Mouse (Mus musculus): ENCODE data around the gene Itgb6.

Gene Itgb6

DNA sequence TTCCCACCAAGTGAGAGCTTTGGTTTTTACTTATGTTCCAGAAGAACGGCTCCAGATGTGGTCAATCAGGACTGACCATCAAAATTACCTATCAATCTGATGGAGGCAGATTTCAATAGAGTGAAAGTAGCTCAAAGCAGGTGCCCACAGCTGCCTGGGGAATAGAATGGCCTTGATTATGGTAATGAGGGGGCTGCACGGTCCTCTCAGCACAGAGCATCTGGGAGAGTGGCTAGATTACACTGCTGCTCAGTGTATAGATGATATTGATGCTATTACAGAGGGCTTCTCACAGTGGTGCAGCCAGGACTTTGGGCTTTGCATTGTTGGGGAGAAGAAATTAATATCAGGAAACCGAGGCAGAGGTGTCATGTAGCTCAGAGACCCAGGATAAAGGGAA, 110.8 kb downstream of the Itgb6 start:
- no peak for DNase-seq

DNA sequence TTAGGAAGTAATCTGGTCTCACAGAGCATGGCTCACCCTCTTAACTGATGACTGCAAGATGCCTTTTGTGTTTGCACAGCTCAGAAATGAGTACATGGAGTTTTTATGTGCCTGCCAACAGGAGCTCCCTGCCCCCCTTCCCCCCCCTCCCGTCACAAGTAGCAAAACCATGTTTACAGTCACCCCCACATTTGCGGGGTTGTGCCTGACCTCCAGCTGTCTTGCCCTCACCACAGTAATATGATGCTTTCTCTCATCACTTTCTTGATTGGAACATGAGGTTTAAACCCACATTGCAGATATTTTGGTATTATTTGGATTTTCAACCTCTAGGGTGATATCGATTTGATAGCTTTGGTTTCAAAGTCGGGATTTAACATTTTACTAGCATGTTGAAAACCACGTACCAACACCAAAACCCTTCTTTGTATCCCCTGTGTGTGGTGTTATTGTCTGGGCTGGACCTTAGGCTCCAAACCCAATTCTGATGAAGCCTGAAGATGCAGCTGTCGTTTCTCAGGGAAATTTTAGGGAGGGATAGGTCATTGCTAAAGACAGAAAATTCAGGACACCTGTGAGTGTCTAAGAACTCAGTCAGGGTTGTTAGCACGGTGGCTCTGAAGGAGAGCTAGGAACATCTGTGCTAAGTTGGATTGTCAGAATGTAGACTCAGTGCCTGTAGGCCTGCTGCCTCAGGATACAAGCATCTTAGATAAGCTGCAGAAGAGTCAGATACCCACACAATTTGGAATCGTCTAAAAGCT, 112.8 kb downstream of the Itgb6 start:
- no peak for DNase-seq

DNA sequence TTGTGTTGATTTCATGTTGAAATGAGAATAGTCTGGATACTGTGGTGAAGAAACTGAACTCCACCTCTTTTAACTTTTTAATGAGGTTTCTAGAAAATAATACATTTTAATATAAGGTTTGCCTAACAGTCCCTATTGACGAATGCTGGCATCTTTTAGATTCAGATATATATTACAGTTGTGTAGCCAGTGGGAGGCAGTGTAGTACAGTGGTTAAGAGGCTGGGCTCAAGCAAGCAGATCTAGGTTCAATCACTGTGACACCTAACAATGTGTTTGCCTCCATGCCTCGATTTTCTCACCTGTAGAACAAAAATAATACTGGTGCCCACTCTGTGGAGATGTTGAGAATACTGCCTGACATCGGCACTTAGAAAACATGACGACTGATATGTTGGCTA, 114.5 kb downstream of the Itgb6 start:
- peak; percentile 9 to 11 for DNase-seq

DNA sequence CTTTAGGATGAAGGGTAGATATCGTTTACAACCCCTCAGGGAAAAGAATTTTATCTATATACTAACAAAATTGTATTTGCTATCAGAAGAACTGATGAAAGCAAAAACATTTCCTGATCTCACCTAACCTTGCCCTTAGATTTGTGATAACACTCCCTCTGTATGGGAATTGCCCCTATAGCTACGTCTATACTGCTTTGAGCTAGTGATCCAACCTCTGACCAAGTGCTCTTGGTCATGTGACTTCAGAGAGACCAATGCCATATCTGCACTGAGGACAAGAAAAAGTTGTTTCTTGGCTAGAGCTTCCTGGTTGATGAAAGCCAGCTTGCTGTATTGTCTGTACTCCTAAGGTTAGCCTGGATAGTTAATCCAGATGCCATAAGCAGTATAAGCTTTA, 121.1 kb downstream of the Itgb6 start:
- no peak for DNase-seq

DNA sequence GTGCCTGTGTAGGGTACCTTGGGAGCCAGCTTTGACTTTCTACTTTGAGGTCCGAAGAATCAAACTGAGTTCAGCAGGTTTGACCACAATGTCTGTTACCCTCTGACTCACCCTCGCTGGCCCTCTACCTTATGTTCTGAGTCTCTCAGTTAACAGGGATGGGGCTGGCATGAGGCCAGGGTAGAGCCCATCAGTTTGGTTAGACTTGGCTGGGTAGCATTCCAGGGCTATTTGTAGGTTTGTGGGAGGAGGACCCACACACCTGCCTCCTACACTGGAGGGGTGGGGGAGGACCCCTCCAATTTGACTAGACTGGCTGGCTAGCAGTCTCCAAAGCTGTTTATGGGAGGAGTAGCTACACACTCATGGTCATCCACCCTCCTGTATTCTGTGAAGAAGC, 121.6 kb downstream of the Itgb6 start:
- peak; percentile 18 to 29 for DNase-seq

DNA sequence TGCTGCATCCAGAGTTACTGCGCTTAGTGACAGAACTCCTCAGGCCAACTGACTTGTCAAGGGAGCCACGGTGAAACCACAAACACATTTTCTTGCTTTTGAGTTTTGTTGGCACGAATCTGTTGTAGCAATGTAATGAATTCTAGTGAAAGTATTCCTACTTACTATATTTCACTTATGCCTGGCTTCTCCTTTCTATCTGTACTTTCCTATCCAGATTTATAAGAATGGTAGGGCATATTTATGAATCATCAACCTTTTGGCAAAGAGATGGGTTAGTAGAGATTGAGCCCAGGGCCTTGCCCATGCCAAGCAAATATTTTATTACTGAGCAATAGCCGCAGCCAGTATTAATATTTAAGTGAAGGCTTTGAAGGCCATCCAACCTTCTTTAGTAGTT, 139.0 kb downstream of the Itgb6 start:
- DNase-seq = no peak

DNA sequence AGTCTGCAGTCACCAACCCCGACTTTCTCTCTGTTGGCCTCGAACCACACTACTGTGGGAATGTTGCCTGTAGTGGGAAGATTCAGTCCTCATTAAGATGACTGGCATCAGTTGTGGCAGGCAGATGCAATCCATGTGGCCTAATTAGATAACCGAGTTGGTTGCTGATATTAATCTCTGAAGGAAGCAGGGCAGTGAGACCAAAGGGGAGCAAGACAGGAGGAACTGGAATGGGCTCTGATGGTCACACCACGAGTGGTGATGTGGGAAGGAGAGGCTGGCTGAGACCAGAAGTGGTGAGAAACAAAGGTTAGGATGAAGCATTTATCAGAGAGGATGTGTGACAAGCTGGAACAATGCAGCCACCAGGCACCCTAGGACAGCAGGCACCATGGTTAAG, 167.9 kb downstream of the Itgb6 start:
- DNase-seq = no peak

DNA sequence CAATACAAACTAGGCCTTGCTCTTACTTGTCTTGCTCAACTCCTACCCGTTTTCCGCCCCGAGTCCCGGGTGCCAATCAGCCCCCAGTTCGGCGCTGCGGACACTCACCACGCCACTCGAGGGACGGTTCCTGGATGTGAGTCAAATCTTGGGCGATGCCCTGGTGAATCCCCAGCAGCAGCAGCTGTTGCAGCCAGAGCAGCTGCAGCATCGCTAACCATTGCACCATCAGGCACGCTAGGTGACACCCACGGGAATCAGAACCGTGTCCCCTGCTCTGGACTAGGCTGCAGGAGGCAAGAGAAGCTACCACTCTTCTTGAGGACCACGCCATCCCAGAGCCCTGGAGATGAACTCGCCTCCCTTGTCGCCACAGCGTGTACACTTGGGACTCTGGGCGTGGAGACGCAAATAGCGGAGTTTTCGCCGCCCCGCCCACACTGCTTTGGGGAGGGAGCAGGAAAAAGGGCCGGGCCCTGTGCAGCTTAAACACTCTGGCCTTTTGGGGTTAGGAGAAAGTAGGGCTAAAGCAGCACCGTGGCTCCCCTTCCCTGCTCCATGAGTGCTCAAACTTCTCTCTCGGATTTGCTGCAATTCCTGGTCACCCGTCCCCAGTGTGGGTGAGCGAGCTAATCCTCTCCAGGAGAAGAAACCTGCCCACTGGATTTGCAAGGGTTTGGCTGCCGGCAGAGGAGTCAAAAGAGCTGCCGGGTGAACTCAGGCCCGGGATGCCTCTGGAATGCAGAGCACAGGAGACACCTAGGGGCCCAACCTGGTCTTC, 169.4 kb downstream of the Itgb6 start, which contains the start of gene Pla2r1:
Gene Pla2r1, minus strand, starts transcription at position 407 of the 781 bp plus-strand sequence.
- DNase-seq = peak; percentile 75 to 82

DNA sequence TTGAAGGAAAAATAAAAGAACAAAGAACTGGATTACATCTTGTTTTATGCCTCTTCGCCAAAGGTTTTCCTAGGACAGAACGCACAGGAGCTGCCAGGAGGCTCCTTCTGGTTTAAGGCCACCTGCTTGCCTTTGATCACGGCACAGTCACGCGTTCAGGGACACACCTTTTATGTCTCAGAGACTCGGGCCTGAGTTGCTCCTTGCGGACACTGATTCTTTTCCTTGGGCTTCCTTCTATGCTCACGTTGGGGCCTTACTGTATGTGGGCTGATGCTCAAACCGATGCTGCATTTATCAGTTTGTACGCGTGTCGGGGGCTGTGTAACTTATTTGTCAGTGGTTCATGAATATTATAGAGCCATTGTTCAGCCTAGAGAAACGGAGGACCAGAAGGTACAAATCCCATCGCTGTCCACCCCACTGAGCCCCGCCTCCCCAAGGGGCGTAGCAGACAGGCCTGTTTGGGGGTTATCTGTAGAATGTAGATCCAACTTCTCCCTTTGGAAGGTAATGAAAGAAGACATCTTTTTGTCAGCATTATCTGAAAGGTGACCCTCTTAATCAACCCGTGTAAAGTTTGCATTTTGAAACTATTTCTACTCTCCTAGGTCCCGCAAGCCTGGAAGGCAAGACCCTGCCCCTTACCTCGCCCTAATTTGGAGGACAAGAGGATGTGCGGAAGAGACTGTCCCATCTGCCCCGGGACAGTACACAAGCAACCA, 170.1 kb downstream of the Itgb6 start:
- DNase-seq = peak; percentile 18 to 31

DNA sequence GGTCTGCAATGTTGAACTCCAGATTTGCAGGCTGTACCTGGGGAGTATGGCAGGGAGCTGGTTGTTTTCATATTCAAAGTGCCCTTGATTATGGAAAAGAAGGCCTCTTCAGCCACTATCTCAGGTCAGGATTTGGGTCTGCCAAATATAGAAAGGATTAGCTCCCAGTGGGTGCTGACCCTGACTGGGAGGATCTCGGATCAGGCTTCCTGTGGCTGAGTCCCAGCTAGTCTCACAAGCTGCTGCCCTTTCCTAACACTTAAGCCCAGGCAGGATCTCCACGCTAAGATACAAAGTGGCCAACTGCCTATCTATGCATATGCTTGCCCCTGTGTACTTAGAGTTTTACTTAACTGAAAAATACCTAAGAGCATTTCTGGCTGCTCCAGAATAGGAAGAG, 170.8 kb downstream of the Itgb6 start:
- DNase-seq = no peak

DNA sequence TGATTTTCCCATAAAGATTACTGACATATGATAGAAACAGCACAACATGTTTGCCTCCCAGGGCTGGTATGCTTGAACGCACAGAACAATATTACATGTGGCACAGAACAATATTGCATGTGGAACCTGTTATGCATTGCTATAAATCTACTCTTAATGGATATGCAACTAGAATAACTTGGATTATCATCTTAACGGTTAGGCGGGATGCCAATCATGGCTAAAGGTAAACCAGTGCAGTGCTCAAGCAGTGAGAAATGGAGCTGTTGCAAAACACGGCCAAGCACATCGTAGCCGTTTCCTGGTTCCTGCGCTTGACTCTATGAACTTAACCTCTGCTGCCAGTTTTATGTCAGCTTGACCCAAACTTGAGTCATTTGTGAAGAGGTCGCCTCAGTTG, 171.9 kb downstream of the Itgb6 start:
- DNase-seq = no peak

DNA sequence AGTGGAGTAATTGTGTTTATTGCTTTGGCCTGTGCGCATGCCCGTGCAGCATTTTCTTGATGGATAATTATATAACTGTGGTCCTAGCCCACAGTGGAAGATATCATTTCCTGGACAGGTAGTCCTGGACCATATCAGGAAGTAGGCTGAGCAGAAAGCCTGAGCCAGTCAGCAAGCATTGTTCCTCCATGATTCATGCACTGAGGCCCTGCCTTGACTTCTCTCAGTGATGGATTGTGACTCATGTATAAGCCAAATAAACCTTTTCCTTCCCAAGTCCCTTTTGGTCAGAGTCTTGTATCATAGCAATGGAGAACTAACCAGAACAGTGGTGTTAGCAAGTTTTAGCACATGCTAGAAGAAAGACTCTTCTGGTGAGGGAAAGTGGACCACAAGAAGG, 172.6 kb downstream of the Itgb6 start:
- DNase-seq = no peak

Data from kidney, postnatal 4 days (tissue).